Mouse (Mus musculus): Measurements from ENCODE around the gene Fam198a. TPM values are rescaled to one million over a fixed set of nuclear protein-coding genes. Genes with fewer than 3 reads are reported as not detected.

The Fam198a gene
- polyA plus RNA-seq, 1 experiment from 2014 or later, result 0.21 TPM

DNA sequence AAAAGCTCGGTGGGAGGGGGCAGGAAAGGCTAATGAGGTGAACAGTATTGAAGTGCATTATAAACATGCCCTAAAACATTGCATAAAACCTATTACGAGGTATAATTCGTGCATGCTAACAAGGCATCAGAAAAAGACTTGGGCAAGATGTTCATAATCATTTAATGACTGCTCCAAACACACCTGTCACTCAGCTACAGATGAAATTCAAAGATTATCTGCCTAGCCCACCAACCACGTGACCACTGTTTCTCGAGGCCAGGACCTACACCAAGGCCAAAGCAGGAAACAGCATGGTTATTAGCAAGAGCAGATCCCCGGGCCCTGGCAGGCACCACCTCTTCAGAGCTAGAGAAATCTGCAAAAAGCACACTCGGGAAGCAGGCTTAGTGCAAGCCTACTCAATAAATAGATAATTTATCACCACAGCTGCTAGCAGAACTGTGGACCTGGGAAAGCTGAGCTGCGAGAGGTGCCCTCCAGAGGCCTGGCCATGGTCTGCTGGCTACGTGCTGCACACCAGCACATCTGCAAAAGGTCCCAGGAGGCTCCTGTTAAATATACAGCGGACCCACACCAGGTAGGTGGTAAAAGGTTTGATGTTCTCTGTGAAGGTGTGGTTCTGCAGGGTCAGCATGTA lies 30.8 kb downstream of the Fam198a start:
- Histone ChIP-seq H3K9me3 (ENCODE audit: control insufficient read depth, low read length) (no peaks in the 10 kb centered on the region), H3K4me1 (replicated peaks; ENCODE audit: control insufficient read depth, insufficient read depth, low read length) (no peaks in the 10 kb centered on the region), H3K4me2 (no peak overlapping the region), H3K9ac (ENCODE audit: low read depth, low read length) (no peak overlapping the region), H3K4me3 (ENCODE audit: low read depth, low read length) (no peak overlapping the region), H3K36me3 (ENCODE audit: control insufficient read depth, insufficient read depth, low read length) (0 out of 2 replicates have a peak, but pooled peaks cover 2% of the 10 kb centered on the region), H3K27ac (ENCODE audit: low read depth, low read length) (no peak overlapping the region), H3K27me3 (replicated peaks; ENCODE audit: control insufficient read depth, insufficient read depth, low read length) (no peaks in the 10 kb centered on the region)
- ATAC-seq (replicated peaks; ENCODE audit: low FRiP score) (no peak), DNase-seq (ENCODE audit: low spot score) (no peak)
- 70% methylated on average over 10 of the region's 10 CpGs for WGBS

DNA sequence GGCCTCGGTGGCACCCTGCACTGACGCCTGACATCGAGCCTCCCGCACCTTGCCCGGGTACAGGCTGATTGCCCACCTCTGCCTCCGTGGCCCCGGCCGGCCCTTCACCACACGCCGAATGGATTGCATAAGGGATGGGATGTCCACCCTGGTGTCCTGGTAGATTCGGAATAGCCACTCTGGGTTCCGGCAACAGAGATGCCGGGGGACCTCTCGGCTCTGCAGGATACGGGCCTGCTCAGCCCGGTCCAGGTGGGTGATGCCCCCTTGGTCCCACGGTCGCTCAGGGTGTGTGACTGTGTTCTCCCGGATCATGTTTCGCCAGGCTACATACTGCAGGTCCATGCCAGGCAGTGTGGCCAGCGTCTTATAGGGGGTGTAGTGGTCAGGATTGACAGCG lies 31.4 kb downstream of the Fam198a start:
- Histone ChIP-seq H3K36me3 (ENCODE audit: control insufficient read depth, insufficient read depth, low read length) (0 out of 2 replicates have a peak, but pooled peaks cover 2% of the 10 kb centered on the region), H3K27ac (ENCODE audit: low read depth, low read length) (no peak overlapping the region), H3K4me1 (replicated peaks; ENCODE audit: control insufficient read depth, insufficient read depth, low read length) (no peaks in the 10 kb centered on the region), H3K9ac (ENCODE audit: low read depth, low read length) (no peak overlapping the region), H3K27me3 (replicated peaks; ENCODE audit: control insufficient read depth, insufficient read depth, low read length) (no peaks in the 10 kb centered on the region), H3K4me3 (ENCODE audit: low read depth, low read length) (no peak overlapping the region), H3K4me2 (no peak overlapping the region), H3K9me3 (ENCODE audit: control insufficient read depth, low read length) (no peaks in the 10 kb centered on the region)
- no peak for ATAC-seq (replicated peaks; ENCODE audit: low FRiP score)
- 93% methylated on average over 22 of the region's 22 CpGs for WGBS
- no peak for DNase-seq (ENCODE audit: low spot score)

DNA sequence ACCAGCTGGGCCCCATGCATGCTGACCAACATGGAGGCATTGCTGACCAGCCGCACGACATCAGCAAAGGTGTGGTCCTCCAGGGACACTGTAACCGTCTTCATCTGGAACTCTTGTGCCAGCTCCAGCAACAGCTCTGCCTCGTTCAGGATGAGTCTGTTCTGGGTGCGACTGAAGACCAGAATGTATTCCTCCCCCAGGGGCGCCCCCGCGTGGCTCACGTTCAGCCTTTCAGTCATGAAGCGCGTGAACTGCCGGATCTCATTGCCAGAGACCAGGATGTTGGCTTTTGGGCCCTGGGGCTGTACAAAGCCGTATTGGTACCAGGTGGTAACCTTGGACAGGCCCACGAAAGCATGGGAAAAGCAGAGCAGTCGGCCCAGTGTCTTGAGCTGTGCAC lies 31.9 kb downstream of the Fam198a start:
- Histone ChIP-seq H3K4me3 (ENCODE audit: low read depth, low read length) (no peak overlapping the region), H3K36me3 (ENCODE audit: control insufficient read depth, insufficient read depth, low read length) (0 out of 2 replicates have a peak, but pooled peaks cover 2% of the 10 kb centered on the region), H3K27me3 (replicated peaks; ENCODE audit: control insufficient read depth, insufficient read depth, low read length) (no peaks in the 10 kb centered on the region), H3K4me1 (replicated peaks; ENCODE audit: control insufficient read depth, insufficient read depth, low read length) (no peaks in the 10 kb centered on the region), H3K4me2 (no peak overlapping the region), H3K9ac (ENCODE audit: low read depth, low read length) (no peak overlapping the region), H3K27ac (ENCODE audit: low read depth, low read length) (no peak overlapping the region), H3K9me3 (ENCODE audit: control insufficient read depth, low read length) (no peaks in the 10 kb centered on the region)
- DNase-seq (ENCODE audit: low spot score), result no peak
- no peak for ATAC-seq (replicated peaks; ENCODE audit: low FRiP score)
- WGBS, result 87% methylated on average over 15 of the region's 15 CpGs

DNA sequence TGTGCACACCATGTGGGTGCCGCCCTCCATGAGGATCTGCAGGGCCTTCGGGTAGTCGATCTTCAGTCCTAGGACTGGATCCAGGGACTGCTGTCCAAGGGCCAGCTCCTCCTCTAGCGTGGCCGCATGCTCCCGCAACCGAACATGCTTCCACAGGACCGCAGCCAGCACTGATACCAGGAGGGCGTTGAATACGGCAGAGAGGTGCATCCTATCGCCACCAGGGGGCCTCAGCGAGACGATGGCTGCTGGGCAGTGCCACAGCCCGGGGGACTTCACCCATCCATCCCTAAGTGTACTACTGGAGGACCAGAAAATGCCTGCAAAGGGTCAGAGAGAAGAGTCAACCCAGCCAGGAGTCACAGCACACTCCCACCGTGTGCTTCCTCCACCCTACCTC lies 32.7 kb downstream of the Fam198a start:
- DNase-seq (ENCODE audit: low spot score) (no peak), ATAC-seq (replicated peaks; ENCODE audit: low FRiP score) (no peak)
- no peak overlapping the region for H3K27ac ChIP-seq (ENCODE audit: low read depth, low read length)
- 51% methylated on average over 15 of the region's 15 CpGs for WGBS
- H3K9ac ChIP-seq (ENCODE audit: low read depth, low read length), result no peak overlapping the region
- no peaks in the 10 kb centered on the region for H3K27me3 ChIP-seq (replicated peaks; ENCODE audit: control insufficient read depth, insufficient read depth, low read length)
- H3K9me3 ChIP-seq (ENCODE audit: control insufficient read depth, low read length), result no peaks in the 10 kb centered on the region
- H3K4me1 ChIP-seq (replicated peaks; ENCODE audit: control insufficient read depth, insufficient read depth, low read length), result no peaks in the 10 kb centered on the region
- 0 out of 2 replicates have a peak, but pooled peaks cover 2% of the 10 kb centered on the region for H3K36me3 ChIP-seq (ENCODE audit: control insufficient read depth, insufficient read depth, low read length)
- no peak overlapping the region for H3K4me3 ChIP-seq (ENCODE audit: low read depth, low read length)
- no peak overlapping the region for H3K4me2 ChIP-seq

DNA sequence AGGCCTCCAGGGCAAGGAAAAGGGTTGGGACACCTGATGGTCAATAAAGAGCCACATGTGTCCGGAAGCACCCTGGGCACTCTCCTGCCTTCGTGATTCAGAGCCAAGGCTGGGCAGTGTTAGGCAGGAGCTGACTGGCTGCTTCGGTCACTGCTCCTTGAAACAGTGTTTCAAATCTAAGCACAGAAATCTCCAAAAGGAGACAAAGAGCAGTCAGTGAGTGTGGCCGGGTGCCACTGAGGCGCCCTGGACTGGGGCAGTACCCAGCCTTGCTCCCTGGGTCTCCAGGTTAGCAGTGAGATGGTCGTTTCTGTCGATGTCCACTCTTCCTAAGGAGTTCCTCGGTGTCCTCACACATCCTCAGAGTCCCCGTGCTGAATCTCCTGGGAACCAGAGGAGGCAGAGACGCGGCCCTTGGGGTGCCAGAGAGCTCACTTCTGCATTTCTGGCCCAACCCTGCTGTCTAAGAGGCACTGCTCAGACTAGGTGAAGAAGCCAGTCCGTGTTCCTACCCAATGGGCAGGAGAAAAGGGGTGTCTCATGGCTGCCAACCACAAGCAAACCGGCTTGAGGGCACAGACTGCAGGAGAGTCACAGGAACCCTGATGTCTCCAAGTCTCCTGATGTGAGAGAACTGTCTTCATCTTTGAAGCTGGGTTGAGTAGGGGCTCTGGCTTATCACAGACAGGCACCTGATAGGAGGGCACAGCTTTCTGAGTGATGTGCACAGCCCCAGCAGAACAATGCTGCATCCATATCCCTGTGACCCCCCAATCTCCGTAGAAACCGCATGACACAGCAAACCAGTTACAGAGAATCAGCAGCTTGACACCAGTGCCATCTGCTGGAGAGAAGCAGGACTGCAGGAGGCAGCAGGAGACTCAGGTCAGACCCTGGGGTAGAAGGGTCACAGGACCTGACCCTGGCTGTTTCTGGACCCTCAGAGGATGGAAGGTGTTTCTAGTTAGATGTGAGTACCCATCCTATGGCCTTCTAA lies 34.0 kb downstream of the Fam198a start:
- Histone ChIP-seq H3K36me3 (ENCODE audit: control insufficient read depth, insufficient read depth, low read length) (0 out of 2 replicates have a peak, but pooled peaks cover 2% of the 10 kb centered on the region), H3K9ac (ENCODE audit: low read depth, low read length) (no peak overlapping the region), H3K4me2 (no peak overlapping the region), H3K9me3 (ENCODE audit: control insufficient read depth, low read length) (no peaks in the 10 kb centered on the region), H3K27me3 (replicated peaks; ENCODE audit: control insufficient read depth, insufficient read depth, low read length) (no peaks in the 10 kb centered on the region), H3K4me1 (replicated peaks; ENCODE audit: control insufficient read depth, insufficient read depth, low read length) (no peaks in the 10 kb centered on the region), H3K27ac (ENCODE audit: low read depth, low read length) (no peak overlapping the region), H3K4me3 (ENCODE audit: low read depth, low read length) (no peak overlapping the region)
- DNase-seq (ENCODE audit: low spot score) (peak; percentile 69), ATAC-seq (replicated peaks; ENCODE audit: low FRiP score) (no peak)
- WGBS, result 66% methylated on average over 15 of the region's 15 CpGs

DNA sequence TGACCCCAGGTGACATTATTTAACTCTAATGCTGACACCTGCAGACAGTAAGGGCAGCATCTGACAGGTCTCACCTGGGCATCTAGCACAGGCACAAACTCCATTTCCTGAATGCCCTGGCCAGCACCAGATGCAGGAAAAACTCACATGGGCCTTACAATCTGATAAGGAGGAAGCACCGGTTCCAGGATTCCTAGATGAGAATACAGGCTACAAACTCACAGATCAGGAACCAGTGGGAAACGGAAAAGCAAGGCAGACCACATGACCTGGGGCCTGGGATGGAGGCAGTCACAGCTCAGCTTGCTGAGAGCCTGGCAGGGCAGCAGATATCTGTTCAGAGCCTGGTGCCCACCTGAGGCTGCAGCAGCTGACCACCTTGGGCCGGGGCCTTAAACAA lies 38.1 kb downstream of the Fam198a start:
- no peak overlapping the region for H3K4me2 ChIP-seq
- ATAC-seq (replicated peaks; ENCODE audit: low FRiP score), result no peak
- WGBS, result 64% methylated on average over 3 of the region's 3 CpGs

DNA sequence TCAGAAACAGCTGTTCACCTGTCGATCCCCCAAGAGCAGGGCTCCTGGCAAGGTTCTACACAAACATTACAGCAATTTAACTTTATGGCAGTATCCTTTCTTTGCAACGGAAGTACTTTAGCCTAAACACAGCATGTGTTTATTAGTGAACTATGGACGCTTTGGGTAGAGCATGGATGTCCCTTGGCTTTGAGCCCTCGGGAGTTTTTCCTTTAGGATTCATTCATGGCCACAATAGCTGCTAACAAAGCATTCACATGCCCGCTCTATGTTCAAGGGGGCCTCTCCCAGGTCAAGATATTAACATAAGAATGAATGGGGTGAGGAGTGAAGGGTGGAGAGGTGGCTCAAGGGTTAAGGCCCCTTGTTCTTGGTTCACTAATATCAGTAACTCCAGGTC lies 38.7 kb downstream of the Fam198a start:
- Histone ChIP-seq H3K36me3 (ENCODE audit: control insufficient read depth, insufficient read depth, low read length) (no peaks in the 10 kb centered on the region), H3K27me3 (replicated peaks; ENCODE audit: control insufficient read depth, insufficient read depth, low read length) (no peaks in the 10 kb centered on the region), H3K9me3 (ENCODE audit: control insufficient read depth, low read length) (no peaks in the 10 kb centered on the region), H3K9ac (ENCODE audit: low read depth, low read length) (no peak overlapping the region), H3K4me1 (replicated peaks; ENCODE audit: control insufficient read depth, insufficient read depth, low read length) (no peaks in the 10 kb centered on the region), H3K4me3 (ENCODE audit: low read depth, low read length) (no peak overlapping the region), H3K27ac (ENCODE audit: low read depth, low read length) (no peak overlapping the region), H3K4me2 (no peak overlapping the region)
- WGBS, result 67% methylated on average over 5 of the region's 5 CpGs
- no peak for ATAC-seq (replicated peaks; ENCODE audit: low FRiP score)
- DNase-seq (ENCODE audit: low spot score), result no peak

More for the DNA sequence above, 38.1 kb downstream of the Fam198a start:
- Histone ChIP-seq H3K4me1 (replicated peaks; ENCODE audit: control insufficient read depth, insufficient read depth, low read length) (no peaks in the 10 kb centered on the region), H3K27me3 (replicated peaks; ENCODE audit: control insufficient read depth, insufficient read depth, low read length) (no peaks in the 10 kb centered on the region), H3K27ac (ENCODE audit: low read depth, low read length) (no peak overlapping the region), H3K36me3 (ENCODE audit: control insufficient read depth, insufficient read depth, low read length) (no peaks in the 10 kb centered on the region), H3K4me3 (ENCODE audit: low read depth, low read length) (no peak overlapping the region), H3K9me3 (ENCODE audit: control insufficient read depth, low read length) (no peaks in the 10 kb centered on the region), H3K9ac (ENCODE audit: low read depth, low read length) (no peak overlapping the region)
- no peak for DNase-seq (ENCODE audit: low spot score)

DNA sequence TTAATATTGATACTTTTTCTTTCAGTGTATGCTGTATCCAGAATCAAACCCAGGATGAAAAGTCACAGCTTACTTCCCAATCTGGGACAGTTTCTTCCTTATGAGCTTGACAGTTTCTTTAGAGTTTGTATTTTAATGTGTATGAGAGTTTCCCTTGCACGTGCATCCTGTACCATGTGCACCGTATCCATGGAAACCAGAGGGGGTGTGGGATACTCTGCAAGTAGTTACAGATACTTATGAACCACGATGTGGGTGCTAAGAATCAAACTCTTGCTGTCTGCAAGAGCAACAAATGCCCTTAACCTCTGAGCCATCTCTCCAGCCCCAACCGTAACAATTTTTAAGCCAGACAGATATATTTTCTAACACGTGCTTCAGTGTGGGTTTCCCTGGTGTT lies 40.3 kb downstream of the Fam198a start:
- ATAC-seq (replicated peaks; ENCODE audit: low FRiP score) (no peak), DNase-seq (ENCODE audit: low spot score) (no peak)

More for the DNA sequence above, 40.3 kb downstream of the Fam198a start:
- 83% methylated on average over 5 of the region's 5 CpGs for WGBS
- Histone ChIP-seq H3K9ac (ENCODE audit: low read depth, low read length) (no peak overlapping the region), H3K27ac (ENCODE audit: low read depth, low read length) (no peak overlapping the region), H3K4me3 (ENCODE audit: low read depth, low read length) (no peak overlapping the region), H3K9me3 (ENCODE audit: control insufficient read depth, low read length) (no peaks in the 10 kb centered on the region), H3K36me3 (ENCODE audit: control insufficient read depth, insufficient read depth, low read length) (no peaks in the 10 kb centered on the region), H3K4me2 (no peak overlapping the region), H3K27me3 (replicated peaks; ENCODE audit: control insufficient read depth, insufficient read depth, low read length) (no peaks in the 10 kb centered on the region; the same call in 1 of the 2 replicates), H3K4me1 (replicated peaks; ENCODE audit: control insufficient read depth, insufficient read depth, low read length) (no peaks in the 10 kb centered on the region; the same call in 1 of the 2 replicates)
